Mouse (Mus musculus): ENCODE data around the gene Ect2.

The Ect2 gene

GRCm38 (mm10) chr3:27071706-27072105 lies 82.0 kb downstream of the Ect2 start:
- DNase-seq (ENCODE audit: low read depth, low spot score): no peak

- DNase-seq (ENCODE audit: low read depth, low spot score): no peak
Observed at GRCm38 (mm10) chr3:27070340-27070739, 83.3 kb downstream of the Ect2 start.

GRCm38 (mm10) chr3:27067206-27067605 lies 86.5 kb downstream of the Ect2 start:
- DNase-seq (ENCODE audit: low read depth, low spot score): no peak

- DNase-seq (ENCODE audit: low read depth, low spot score): no peak
Observed at GRCm38 (mm10) chr3:27064886-27065285, 88.8 kb downstream of the Ect2 start.

GRCm38 (mm10) chr3:27063399-27064260 lies 90.0 kb downstream of the Ect2 start:
- DNase-seq (ENCODE audit: low read depth, low spot score): peak; percentile 61

- no peak for DNase-seq (ENCODE audit: low read depth, low spot score)
Observed at GRCm38 (mm10) chr3:27060441-27060840, 93.2 kb downstream of the Ect2 start.

- no peak for DNase-seq (ENCODE audit: low read depth, low spot score)
Observed at GRCm38 (mm10) chr3:27059529-27060322, 94.0 kb downstream of the Ect2 start.

- no peak for DNase-seq (ENCODE audit: low read depth, low spot score)
Observed at GRCm38 (mm10) chr3:27055471-27055870, 98.2 kb downstream of the Ect2 start.

GRCm38 (mm10) chr3:27054766-27055165 lies 98.9 kb downstream of the Ect2 start:
- DNase-seq (ENCODE audit: low read depth, low spot score): no peak

All from WW6 (cell line).